Mouse (Mus musculus) midbrain, embryonic 10.5 days (tissue): Measurements from ENCODE around the gene Gm20388. TPM values are rescaled to one million over a fixed set of nuclear protein-coding genes. Genes with fewer than 3 reads are reported as not detected.
A peak's percentile ranks its signal among the peaks of the same experiment; 100 is the strongest.

ENCODE experiments used
- DNase-seq: peaks from one replicate; pipeline ENCODE4 v3.0.0-alpha.2; 2017; ENCODE audit warnings: low spot score
- H3K27ac ChIP-seq: fragments of 300-500 bp; sonication (generic); replicated peaks from 2 replicates; pipeline ENCODE4 v1.5.1; 2016; ENCODE audit warnings: mild to moderate bottlenecking
- H3K27me3 ChIP-seq: fragments of 300-500 bp; sonication (generic); 2 replicates; pipeline ENCODE4 v1.6.1; 2016; ENCODE audit warnings: low read depth, mild to moderate bottlenecking; ENCODE audit not compliant: poor library complexity, severe bottlenecking
- H3K36me3 ChIP-seq: fragments of 300-500 bp; sonication (generic); 2 replicates; pipeline ENCODE4 v1.6.1; 2016; ENCODE audit warnings: mild to moderate bottlenecking, moderate library complexity
- H3K4me1 ChIP-seq: fragments of 300-500 bp; sonication (generic); 2 replicates; pipeline ENCODE4 v1.6.1; 2016
- H3K4me3 ChIP-seq: fragments of 300-500 bp; sonication (generic); 2 replicates; pipeline ENCODE4 v1.5.1; 2016; ENCODE audit warnings: mild to moderate bottlenecking, moderate library complexity
- H3K9me3 ChIP-seq: fragments of 300-500 bp; sonication (generic); replicated peaks from 2 replicates; pipeline ENCODE4 v1.6.1; 2016; ENCODE audit warnings: mild to moderate bottlenecking
- WGBS: fragments of 180-500 bp; shearing (Covaris S2); methylation state at CpG from one replicate; pipeline ENCODE4 v1.1.7; 2016; 5-methylcytosine and 5-hydroxymethylcytosine counted together
- polyA plus RNA-seq: library from polyadenylated mRNA; unstranded; fragments of >200 nt; fragmentation: Nextera tagmentation; extraction: Ambion mirVana; gene quantifications from 2 replicates; pipeline ENCODE4 v1.2.1, GENCODE M21; 2016

The Gm20388 gene
- polyA plus RNA-seq, 1 experiment from 2014 or later, result 7.1 TPM

GRCm38 (mm10) chr8:120996905-120997581 is 1086.4 kb downstream of the Gm20388 start:
- Histone ChIP-seq H3K27me3 (peaks cover 30% of the 10 kb centered on the region), H3K9me3 (no peaks in the 10 kb centered on the region), H3K4me3 (no peak overlapping the region), H3K27ac (peak overlapping the region; percentile 42; the same call in 1 of the 2 replicates), H3K4me1 (peaks cover 13% of the 10 kb centered on the region; the same call in 1 of the 2 replicates), H3K36me3 (no peaks in the 10 kb centered on the region)
- WGBS, result 69% methylated on average over 12 of the region's 12 CpGs
- no peak for DNase-seq

GRCm38 (mm10) chr8:120997926-120998325 is 1087.3 kb downstream of the Gm20388 start:
- H3K36me3 ChIP-seq, result no peaks in the 10 kb centered on the region
- H3K9me3 ChIP-seq, result no peaks in the 10 kb centered on the region
- WGBS, result 78% methylated on average over 9 of the region's 9 CpGs
- no peak overlapping the region for H3K4me3 ChIP-seq
- H3K27ac ChIP-seq, result no peak overlapping the region
- no peak for DNase-seq
- peaks cover 30% of the 10 kb centered on the region for H3K27me3 ChIP-seq
- H3K4me1 ChIP-seq, result peaks cover 13% of the 10 kb centered on the region; the same call in 1 of the 2 replicates

GRCm38 (mm10) chr8:120998966-120999365 is 1088.3 kb downstream of the Gm20388 start:
- no peak overlapping the region for H3K27ac ChIP-seq
- peaks cover 10% of the 10 kb centered on the region; the same call in 1 of the 2 replicates for H3K4me1 ChIP-seq
- no peaks in the 10 kb centered on the region for H3K9me3 ChIP-seq
- H3K27me3 ChIP-seq, result peaks cover 25% of the 10 kb centered on the region
- no peak overlapping the region for H3K4me3 ChIP-seq
- H3K36me3 ChIP-seq, result no peaks in the 10 kb centered on the region
- 90% methylated on average over 14 of the region's 14 CpGs for WGBS
- no peak for DNase-seq

- Histone ChIP-seq H3K36me3 (no peaks in the 10 kb centered on the region), H3K9me3 (peaks cover 10% of the 10 kb centered on the region; the same call in 1 of the 2 replicates), H3K4me3 (no peak overlapping the region), H3K27me3 (peaks cover 4% of the 10 kb centered on the region; the same call in 1 of the 2 replicates), H3K4me1 (peaks cover 6% of the 10 kb centered on the region; the same call in 1 of the 2 replicates), H3K27ac (no peak overlapping the region)
- 80% methylated on average over 12 of the region's 12 CpGs for WGBS
- no peak for DNase-seq
Observed at GRCm38 (mm10) chr8:121001951-121002350, 1091.3 kb downstream of the Gm20388 start.

GRCm38 (mm10) chr8:121002871-121003539 is 1092.4 kb downstream of the Gm20388 start:
- Histone ChIP-seq H3K4me3 (no peak overlapping the region), H3K36me3 (no peaks in the 10 kb centered on the region), H3K27ac (no peak overlapping the region), H3K27me3 (peaks cover 4% of the 10 kb centered on the region; the same call in 1 of the 2 replicates), H3K9me3 (peaks cover 10% of the 10 kb centered on the region; the same call in 1 of the 2 replicates), H3K4me1 (no peaks in the 10 kb centered on the region)
- no peak for DNase-seq
- WGBS, result 73% methylated on average over 17 of the region's 17 CpGs

GRCm38 (mm10) chr8:121003639-121004038 is 1093.0 kb downstream of the Gm20388 start:
- 76% methylated on average over 2 of the region's 2 CpGs for WGBS
- Histone ChIP-seq H3K9me3 (peaks cover 10% of the 10 kb centered on the region; the same call in 1 of the 2 replicates), H3K27me3 (peaks cover 4% of the 10 kb centered on the region; the same call in 1 of the 2 replicates), H3K36me3 (no peaks in the 10 kb centered on the region), H3K4me1 (no peaks in the 10 kb centered on the region), H3K4me3 (no peak overlapping the region), H3K27ac (no peak overlapping the region)
- DNase-seq, result no peak

GRCm38 (mm10) chr8:121013318-121013717 is 1102.7 kb downstream of the Gm20388 start:
- Histone ChIP-seq H3K9me3 (no peaks in the 10 kb centered on the region), H3K27me3 (peaks cover 16% of the 10 kb centered on the region), H3K4me1 (peaks cover 18% of the 10 kb centered on the region), H3K4me3 (no peak overlapping the region), H3K27ac (no peak overlapping the region), H3K36me3 (no peaks in the 10 kb centered on the region)
- WGBS, result 65% methylated on average over 6 of the region's 6 CpGs
- DNase-seq, result no peak

- Histone ChIP-seq H3K9me3 (no peaks in the 10 kb centered on the region), H3K27me3 (peaks cover 16% of the 10 kb centered on the region), H3K4me1 (peaks cover 30% of the 10 kb centered on the region), H3K27ac (no peak overlapping the region), H3K4me3 (no peak overlapping the region), H3K36me3 (no peaks in the 10 kb centered on the region)
- DNase-seq, result no peak
- WGBS, result 90% methylated on average over 17 of the region's 17 CpGs
Observed at GRCm38 (mm10) chr8:121016621-121017020, 1106.0 kb downstream of the Gm20388 start.

- Histone ChIP-seq H3K4me1 (peaks cover 23% of the 10 kb centered on the region), H3K36me3 (no peaks in the 10 kb centered on the region), H3K9me3 (no peaks in the 10 kb centered on the region), H3K27me3 (peaks cover 32% of the 10 kb centered on the region), H3K4me3 (no peak overlapping the region), H3K27ac (no peak overlapping the region)
- WGBS, result 83% methylated on average over 10 of the region's 10 CpGs
- no peak for DNase-seq
Observed at GRCm38 (mm10) chr8:121018236-121018635, 1107.6 kb downstream of the Gm20388 start.

GRCm38 (mm10) chr8:121021488-121021887 is 1110.8 kb downstream of the Gm20388 start:
- 66% methylated on average over 12 of the region's 12 CpGs for WGBS
- Histone ChIP-seq H3K36me3 (no peaks in the 10 kb centered on the region), H3K27me3 (peaks cover 50% of the 10 kb centered on the region), H3K27ac (no peak overlapping the region), H3K9me3 (no peaks in the 10 kb centered on the region), H3K4me3 (no peak overlapping the region), H3K4me1 (peaks cover 23% of the 10 kb centered on the region)
- no peak for DNase-seq

- no peaks in the 10 kb centered on the region for H3K9me3 ChIP-seq
- peaks cover 44% of the 10 kb centered on the region for H3K27me3 ChIP-seq
- no peaks in the 10 kb centered on the region for H3K36me3 ChIP-seq
- no peak overlapping the region for H3K27ac ChIP-seq
- no peak overlapping the region for H3K4me3 ChIP-seq
- H3K4me1 ChIP-seq, result peaks cover 23% of the 10 kb centered on the region
- 89% methylated on average over 4 of the region's 4 CpGs for WGBS
- no peak for DNase-seq
Observed at GRCm38 (mm10) chr8:121023003-121023402, 1112.4 kb downstream of the Gm20388 start.

GRCm38 (mm10) chr8:121023736-121024135 is 1113.1 kb downstream of the Gm20388 start:
- H3K27ac ChIP-seq, result no peak overlapping the region
- DNase-seq, result no peak
- no peaks in the 10 kb centered on the region for H3K9me3 ChIP-seq
- WGBS, result 78% methylated on average over 18 of the region's 18 CpGs
- H3K27me3 ChIP-seq, result peaks cover 44% of the 10 kb centered on the region
- H3K4me3 ChIP-seq, result no peak overlapping the region
- peaks cover 23% of the 10 kb centered on the region for H3K4me1 ChIP-seq
- H3K36me3 ChIP-seq, result no peaks in the 10 kb centered on the region

- H3K27ac ChIP-seq, result no peak overlapping the region
- H3K4me1 ChIP-seq, result peaks cover 22% of the 10 kb centered on the region
- no peaks in the 10 kb centered on the region for H3K36me3 ChIP-seq
- 80% methylated on average over 5 of the region's 5 CpGs for WGBS
- H3K27me3 ChIP-seq, result peaks cover 55% of the 10 kb centered on the region
- H3K4me3 ChIP-seq, result no peak overlapping the region
- no peak for DNase-seq
- no peaks in the 10 kb centered on the region for H3K9me3 ChIP-seq
Observed at GRCm38 (mm10) chr8:121025486-121025885, 1114.8 kb downstream of the Gm20388 start.
